Mouse (Mus musculus) liver, embryonic 16.5 days (tissue): ENCODE measurements around the gene Hist1h2bb. TPM values are rescaled to one million over a fixed set of nuclear protein-coding genes. Genes with fewer than 3 reads are reported as not detected.

Experiments used
- ATAC-seq: fragments of 200-750 bp; cut with Nextera tagmentation; 2 replicates; pipeline ENCODE4 v1.8.0; 2017; ENCODE audit warnings: low read depth, mild to moderate bottlenecking, moderate number of reproducible peaks, moderate library complexity
- H3K27ac ChIP-seq: fragments of 300-500 bp; sonication (generic); 2 replicates; pipeline ENCODE4 v1.5.1; 2014; ENCODE audit warnings: mild to moderate bottlenecking, low read length
- H3K27me3 ChIP-seq: fragments of 300-500 bp; sonication (generic); 2 replicates; pipeline ENCODE4 v1.6.1; 2014; ENCODE audit warnings: low read depth, low read length, mixed read lengths; ENCODE audit not compliant: control insufficient read depth, insufficient read depth
- H3K36me3 ChIP-seq: fragments of 300-500 bp; sonication (generic); 2 replicates; pipeline ENCODE4 v1.6.1; 2014; ENCODE audit warnings: mild to moderate bottlenecking; ENCODE audit not compliant: control insufficient read depth, insufficient read depth
- H3K4me1 ChIP-seq: fragments of 300-500 bp; sonication (generic); 2 replicates; pipeline ENCODE4 v1.6.1; 2014; ENCODE audit warnings: low read depth, low read length, mixed read lengths; ENCODE audit not compliant: control insufficient read depth
- H3K4me2 ChIP-seq: fragments of 300-500 bp; sonication (generic); 2 replicates; pipeline ENCODE4 v1.6.1; 2014; ENCODE audit warnings: low read depth, low read length, mixed read lengths
- H3K4me3 ChIP-seq: fragments of 300-500 bp; sonication (generic); 2 replicates; pipeline ENCODE4 v1.5.1; 2014; ENCODE audit warnings: low read depth, mild to moderate bottlenecking, low read length
- H3K9ac ChIP-seq: fragments of 300-500 bp; sonication (generic); 2 replicates; pipeline ENCODE4 v1.6.1; 2014; ENCODE audit warnings: low read depth, low read length
- H3K9me3 ChIP-seq: fragments of 300-500 bp; sonication (generic); replicated peaks from 2 replicates; pipeline ENCODE4 v1.6.1; 2016; ENCODE audit warnings: low read length; ENCODE audit not compliant: control insufficient read depth
- WGBS: fragments of 180-500 bp; shearing (Covaris S2); extraction: QIAGEN DNeasy Blood & Tissue Kit; methylation state at CpG from one replicate; pipeline ENCODE4 v1.1.7; 2014; ENCODE audit not compliant: insufficient replicate concordance; 5-methylcytosine and 5-hydroxymethylcytosine counted together
- polyA plus RNA-seq: library from polyadenylated mRNA; unstranded; fragments of >200 nt; fragmentation: Nextera tagmentation; extraction: Ambion mirVana; gene quantifications from 2 replicates; pipeline ENCODE4 v1.2.1, GENCODE M21; 2015

The Hist1h2bb gene
- polyA plus RNA-seq, 1 experiment from 2014 or later = 3.2 TPM

DNA sequence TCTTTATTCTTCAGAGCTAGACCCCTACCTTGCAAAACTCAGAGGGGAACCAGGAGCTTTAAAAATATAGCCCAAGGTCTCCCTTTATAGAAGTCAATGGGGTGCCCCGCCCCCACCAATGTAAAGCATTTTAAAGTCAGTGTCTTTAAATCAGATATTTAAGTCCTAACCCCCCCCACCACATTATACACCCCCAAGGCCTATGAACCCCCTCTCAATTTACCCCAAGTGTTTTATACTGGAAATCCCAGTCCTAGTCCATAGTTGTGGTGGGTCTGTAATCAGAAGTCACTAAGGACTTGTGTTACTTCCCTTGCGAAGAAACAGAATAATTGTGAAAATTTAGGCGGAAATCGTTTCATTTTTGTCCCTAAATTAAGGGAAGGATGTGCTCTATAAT, 8.5 kb upstream of the Hist1h2bb start:
- peak overlapping the region; percentile 63 for H3K4me3 ChIP-seq
- peak overlapping the region; percentile 30; the same call in 1 of the 2 replicates for H3K9ac ChIP-seq
- no peaks in the 10 kb centered on the region for H3K9me3 ChIP-seq
- no peaks in the 10 kb centered on the region for H3K27me3 ChIP-seq
- no peak for ATAC-seq
- peak overlapping the region; percentile 82 for H3K4me2 ChIP-seq
- peak overlapping the region; percentile 99 for H3K27ac ChIP-seq
- H3K4me1 ChIP-seq = peaks cover 14% of the 10 kb centered on the region
- WGBS = 20% methylated on average over 4 of the region's 4 CpGs
- no peaks in the 10 kb centered on the region for H3K36me3 ChIP-seq

DNA sequence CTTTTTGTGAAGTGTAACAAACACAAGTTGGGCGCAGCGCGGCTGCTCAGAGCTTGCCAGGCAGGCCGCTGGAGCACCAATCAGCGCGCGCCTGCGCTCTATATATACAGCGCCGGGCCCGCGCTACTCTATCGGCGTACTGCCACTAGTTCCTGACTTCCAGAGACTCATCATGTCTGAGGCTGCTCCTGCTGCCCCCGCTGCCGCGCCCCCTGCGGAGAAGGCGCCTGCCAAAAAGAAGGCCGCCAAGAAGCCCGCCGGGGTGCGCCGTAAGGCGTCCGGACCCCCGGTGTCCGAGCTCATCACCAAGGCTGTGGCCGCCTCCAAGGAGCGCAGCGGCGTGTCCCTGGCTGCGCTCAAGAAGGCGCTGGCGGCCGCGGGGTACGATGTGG, 7.9 kb upstream of the Hist1h2bb start, which contains the start of gene Hist1h1c:
Gene Hist1h1c (plus strand): TSS at position 132 of the 392 bp plus-strand sequence.
- 0% methylated on average over 33 of the region's 38 CpGs for WGBS
- Histone ChIP-seq H3K4me2 (peak within 1 kb of the TSS; percentile 82), H3K27me3 (no peaks in the 10 kb centered on the region), H3K9me3 (no peaks in the 10 kb centered on the region), H3K9ac (peak within 1 kb of the TSS; percentile 87), H3K27ac (peak within 1 kb of the TSS; percentile 99), H3K4me1 (peaks cover 18% of the 10 kb centered on the region), H3K36me3 (no peaks in the 10 kb centered on the region), H3K4me3 (peak within 1 kb of the TSS; percentile 63)
- peak; percentile 79 for ATAC-seq

- H3K9ac ChIP-seq = peak overlapping the region; percentile 87
- under 1% methylated on average over 39 of the region's 39 CpGs for WGBS
- peak; percentile 81 for ATAC-seq
- H3K4me2 ChIP-seq = peak overlapping the region; percentile 82
- H3K27me3 ChIP-seq = no peaks in the 10 kb centered on the region
- H3K9me3 ChIP-seq = no peaks in the 10 kb centered on the region
- no peaks in the 10 kb centered on the region for H3K36me3 ChIP-seq
- peak overlapping the region; percentile 99 for H3K27ac ChIP-seq
- H3K4me1 ChIP-seq = peaks cover 21% of the 10 kb centered on the region
- H3K4me3 ChIP-seq = peak overlapping the region; percentile 63
These were observed 7.2 kb upstream of the Hist1h2bb start for GRCm38 (mm10) chr13:23739069-23739921.

DNA sequence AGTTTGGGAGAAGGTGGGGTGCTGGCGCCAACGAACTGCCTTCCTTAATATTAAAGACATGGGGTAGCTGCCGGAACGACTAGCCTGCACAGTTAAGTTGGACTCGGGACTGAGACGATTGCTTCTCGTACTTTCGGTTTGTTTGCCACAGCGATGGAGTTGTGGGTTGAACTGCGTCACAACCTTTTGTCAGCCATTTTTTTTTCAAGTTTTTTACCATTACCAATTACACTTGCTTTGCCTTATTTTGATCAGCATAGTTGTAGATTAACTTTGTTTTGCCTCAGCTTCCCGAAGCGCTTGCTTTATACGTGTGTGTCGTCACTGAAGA, 6.6 kb upstream of the Hist1h2bb start:
- Histone ChIP-seq H3K36me3 (no peaks in the 10 kb centered on the region), H3K27ac (peak overlapping the region; percentile 99), H3K9me3 (no peaks in the 10 kb centered on the region), H3K9ac (peak overlapping the region; percentile 87), H3K27me3 (no peaks in the 10 kb centered on the region), H3K4me2 (peak overlapping the region; percentile 82), H3K4me3 (peak overlapping the region; percentile 63), H3K4me1 (peaks cover 21% of the 10 kb centered on the region)
- no peak for ATAC-seq
- 0% methylated on average over 14 of the region's 14 CpGs for WGBS

GRCm38 (mm10) chr13:23740256-23740840, 6.2 kb upstream of the Hist1h2bb start:
- Histone ChIP-seq H3K4me3 (peak overlapping the region; percentile 63), H3K9ac (peak overlapping the region; percentile 87), H3K4me2 (peak overlapping the region; percentile 82), H3K27me3 (no peaks in the 10 kb centered on the region), H3K9me3 (no peaks in the 10 kb centered on the region), H3K4me1 (peaks cover 21% of the 10 kb centered on the region), H3K27ac (peak overlapping the region; percentile 99), H3K36me3 (no peaks in the 10 kb centered on the region)
- ATAC-seq = no peak
- 22% methylated on average over 13 of the region's 13 CpGs for WGBS

DNA sequence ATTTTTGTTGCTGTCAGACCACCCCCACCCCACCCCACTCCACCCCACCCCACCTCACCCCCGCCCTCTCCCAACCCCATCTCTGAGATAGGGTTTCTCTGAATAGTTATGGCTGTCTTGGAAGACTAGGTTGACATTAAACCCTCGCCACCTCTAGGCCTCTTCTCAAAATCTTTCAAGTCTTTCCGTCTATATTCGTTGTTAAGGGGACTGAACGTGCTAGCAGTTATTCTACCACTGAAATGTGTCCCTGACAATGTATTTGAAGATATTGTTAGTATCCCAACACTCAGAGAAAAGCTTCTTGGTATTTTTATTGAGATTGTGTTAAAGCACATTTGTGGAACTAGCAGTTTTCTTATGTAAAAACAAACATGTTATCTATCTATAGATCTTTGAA, 5.6 kb upstream of the Hist1h2bb start:
- WGBS = 27% methylated on average over 5 of the region's 5 CpGs
- Histone ChIP-seq H3K27ac (peak overlapping the region; percentile 99), H3K36me3 (no peaks in the 10 kb centered on the region), H3K4me2 (peak overlapping the region; percentile 82), H3K4me1 (peaks cover 21% of the 10 kb centered on the region), H3K4me3 (peak overlapping the region; percentile 63), H3K9ac (peak overlapping the region; percentile 87), H3K27me3 (no peaks in the 10 kb centered on the region), H3K9me3 (no peaks in the 10 kb centered on the region)
- ATAC-seq = no peak

DNA sequence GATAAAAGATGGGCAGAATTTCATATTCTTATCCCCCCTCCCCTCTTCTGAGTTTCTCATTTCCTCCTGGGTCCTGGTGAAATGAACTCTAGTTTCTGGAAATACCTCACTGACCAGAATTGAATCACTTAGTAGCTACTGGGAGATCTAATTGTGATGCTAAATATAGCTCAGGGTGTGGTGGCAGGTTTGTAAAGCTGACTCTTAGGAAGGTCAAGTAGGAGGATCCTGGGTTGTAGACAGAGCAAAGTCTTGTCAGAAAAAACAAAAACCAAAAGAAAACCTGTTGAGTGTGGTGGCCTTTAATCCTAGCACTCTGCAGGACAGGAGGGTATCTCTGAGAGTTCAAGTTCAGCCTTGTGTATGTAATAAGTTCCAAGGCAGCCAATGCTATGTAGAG, 4.5 kb upstream of the Hist1h2bb start:
- H3K9ac ChIP-seq = peak overlapping the region; percentile 61

DNA sequence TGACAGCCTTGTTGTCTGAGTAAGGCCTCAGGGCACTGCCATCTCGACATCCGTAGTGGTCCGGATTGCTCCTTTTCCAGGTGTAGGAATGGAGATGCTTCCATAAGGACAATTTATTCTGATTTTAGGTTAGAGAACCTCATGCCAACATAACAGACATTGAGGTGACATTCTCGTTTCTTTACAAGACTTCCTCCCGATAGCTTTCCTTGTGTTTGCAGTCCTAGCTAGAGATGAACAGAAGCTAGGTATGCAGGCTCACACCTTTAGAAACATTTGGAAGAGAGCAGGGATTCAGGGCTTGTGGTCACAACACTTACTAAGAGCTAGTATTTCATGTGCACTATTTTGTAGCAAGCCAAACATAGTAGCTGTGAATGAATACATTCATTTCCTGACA, 3.3 kb upstream of the Hist1h2bb start:
- H3K9me3 ChIP-seq = no peaks in the 10 kb centered on the region
- H3K27ac ChIP-seq = peak overlapping the region; percentile 88
- WGBS = 81% methylated on average over 5 of the region's 5 CpGs
- no peaks in the 10 kb centered on the region for H3K36me3 ChIP-seq
- peaks cover 28% of the 10 kb centered on the region for H3K4me1 ChIP-seq
- H3K4me3 ChIP-seq = peak overlapping the region; percentile 46
- peak overlapping the region; percentile 53 for H3K4me2 ChIP-seq
- no peak for ATAC-seq
- peak overlapping the region; percentile 38 for H3K9ac ChIP-seq
- H3K27me3 ChIP-seq = no peaks in the 10 kb centered on the region

More for the DNA sequence above, 4.5 kb upstream of the Hist1h2bb start:
- ATAC-seq = no peak
- H3K36me3 ChIP-seq = no peaks in the 10 kb centered on the region
- H3K27ac ChIP-seq = peak overlapping the region; percentile 86
- H3K4me1 ChIP-seq = peaks cover 21% of the 10 kb centered on the region
- peak overlapping the region; percentile 36 for H3K4me3 ChIP-seq
- no peaks in the 10 kb centered on the region for H3K9me3 ChIP-seq
- peak overlapping the region; percentile 54 for H3K4me2 ChIP-seq
- H3K27me3 ChIP-seq = no peaks in the 10 kb centered on the region

GRCm38 (mm10) chr13:23743963-23744362, 2.6 kb upstream of the Hist1h2bb start:
- Histone ChIP-seq H3K9ac (peak overlapping the region; percentile 71), H3K4me3 (peak overlapping the region; percentile 66), H3K36me3 (no peaks in the 10 kb centered on the region), H3K27me3 (no peaks in the 10 kb centered on the region), H3K9me3 (no peaks in the 10 kb centered on the region), H3K4me2 (peak overlapping the region; percentile 76), H3K4me1 (peaks cover 32% of the 10 kb centered on the region), H3K27ac (peak overlapping the region; percentile 100)
- 60% methylated on average over 4 of the region's 4 CpGs for WGBS
- no peak for ATAC-seq
